Mouse (Mus musculus) naive thymus-derived CD4-positive, alpha-beta T cell, adult 2 months (primary cell): ENCODE data around the gene Gmeb2.
A peak's percentile ranks its signal among the peaks of the same experiment; 100 is the strongest.

ENCODE experiments used
- DNase-seq: peaks from one replicate; pipeline ENCODE4 v3.0.0-alpha.2; 2011; ENCODE audit warnings: low read depth

The Gmeb2 gene

DNA sequence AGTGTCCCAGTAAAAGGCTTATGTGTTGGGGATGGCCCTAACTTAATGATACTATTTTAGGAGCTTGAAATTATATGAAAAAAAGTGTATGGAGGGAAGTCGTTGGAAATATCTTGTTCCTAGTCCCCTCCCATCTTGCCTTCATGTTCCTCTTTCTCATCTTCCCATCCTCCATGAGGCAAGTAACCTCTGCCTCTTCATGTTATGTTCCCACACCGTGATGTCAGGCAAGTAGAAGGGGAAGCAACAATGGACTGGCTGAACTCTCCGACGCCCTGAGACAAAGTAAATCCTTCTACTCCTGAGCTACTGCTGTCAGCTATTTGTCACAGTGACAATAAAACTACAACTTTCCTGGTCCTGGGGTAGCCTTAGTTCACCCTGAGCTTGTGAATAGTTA lies 13.2 kb downstream of the Gmeb2 start:
- no peak for DNase-seq

GRCm38 (mm10) chr2:181273829-181274228 lies 14.0 kb downstream of the Gmeb2 start:
- DNase-seq, result no peak

DNA sequence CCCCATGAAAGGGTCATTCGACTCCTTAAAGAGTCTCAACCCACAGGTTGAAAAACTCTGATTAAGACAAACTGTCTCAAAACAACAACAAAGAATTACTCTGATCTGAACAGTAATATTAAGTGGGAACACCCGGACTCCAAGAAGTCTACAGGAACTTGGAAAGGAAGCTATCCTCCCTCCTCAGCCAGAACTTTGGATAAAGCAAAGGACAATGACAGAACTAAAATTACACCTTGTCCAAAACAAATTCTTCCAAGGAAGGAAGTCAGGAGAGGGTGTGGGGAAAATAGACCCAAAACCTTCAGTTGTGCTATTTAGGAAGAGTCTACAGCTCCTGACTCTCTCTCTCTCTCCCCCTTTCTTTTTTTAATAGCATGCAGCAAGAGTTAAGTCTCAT lies 15.7 kb downstream of the Gmeb2 start:
- DNase-seq, result no peak

DNA sequence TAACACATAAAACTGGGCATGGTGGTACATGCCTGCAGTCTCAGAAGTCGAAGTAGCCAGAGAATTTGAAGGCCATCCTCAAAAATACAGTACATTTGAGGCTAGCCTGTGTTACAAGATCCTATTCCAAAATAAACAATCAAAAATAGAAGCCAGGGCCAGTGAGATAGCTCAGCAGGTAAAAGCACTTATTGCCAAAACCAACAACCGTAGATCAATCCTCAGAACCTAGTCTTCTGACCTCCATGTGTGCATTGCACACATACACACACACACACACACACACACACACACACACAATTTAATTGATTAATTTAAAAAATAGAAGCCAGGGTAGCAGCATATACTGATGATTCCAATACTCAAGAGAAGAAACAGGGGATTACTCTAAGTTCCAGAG lies 21.0 kb downstream of the Gmeb2 start:
- DNase-seq, result no peak

DNA sequence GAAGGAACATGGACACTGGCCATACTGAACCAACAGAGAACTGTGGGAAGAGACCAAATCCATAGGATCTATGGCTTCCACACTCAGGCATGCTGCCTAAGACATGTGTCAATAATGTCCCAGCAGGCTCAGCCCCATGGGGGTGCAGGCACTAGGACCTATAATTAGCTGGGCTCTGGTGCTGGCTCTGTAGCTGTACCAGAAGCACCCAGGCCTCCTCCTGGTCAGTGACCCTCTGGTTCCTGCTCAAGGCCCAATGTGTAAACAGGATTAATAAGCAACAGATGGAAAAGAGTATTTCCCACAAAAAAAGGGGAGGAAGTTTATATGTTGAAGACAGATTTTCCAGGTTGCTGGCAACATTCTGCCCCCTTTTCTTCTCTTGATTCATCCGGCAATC lies 34.6 kb downstream of the Gmeb2 start:
- no peak for DNase-seq

DNA sequence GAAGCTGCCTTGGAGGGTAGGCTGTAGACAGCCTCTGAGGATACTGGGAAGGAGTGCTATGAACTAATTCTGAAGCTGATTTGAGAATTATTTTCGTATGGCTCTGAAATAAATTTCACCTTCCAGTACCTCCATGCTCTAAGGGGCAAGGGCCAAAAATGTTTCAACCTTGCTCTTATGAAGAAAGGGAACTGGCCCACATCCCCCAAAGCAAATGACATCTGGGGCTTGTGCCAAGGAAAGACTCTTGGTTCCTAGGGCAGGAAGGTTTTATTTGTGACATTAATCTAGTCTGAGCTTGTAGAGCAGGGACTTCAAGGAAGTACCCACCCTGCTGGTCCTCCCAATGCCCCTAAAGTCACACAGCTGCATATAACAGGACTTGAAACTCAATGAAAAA lies 36.0 kb downstream of the Gmeb2 start:
- no peak for DNase-seq

DNA sequence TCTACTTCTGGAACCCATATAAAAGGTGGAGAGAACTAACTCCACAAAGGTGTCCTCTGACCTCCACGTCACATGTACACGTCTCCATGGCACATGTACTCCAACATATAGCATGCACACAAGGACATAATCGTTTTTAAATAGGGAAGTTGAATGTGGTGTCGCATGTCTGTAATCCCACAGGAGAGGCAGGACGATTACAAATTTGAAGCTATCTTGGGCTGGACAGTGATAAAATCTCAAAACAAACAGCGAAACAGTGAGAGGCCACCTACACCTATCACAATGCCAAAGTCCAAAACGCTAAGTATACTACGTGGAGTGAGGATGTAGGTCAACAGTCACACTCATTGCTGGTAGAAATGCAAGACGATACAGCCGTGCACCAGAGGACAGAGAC lies 38.6 kb downstream of the Gmeb2 start:
- DNase-seq, result no peak

DNA sequence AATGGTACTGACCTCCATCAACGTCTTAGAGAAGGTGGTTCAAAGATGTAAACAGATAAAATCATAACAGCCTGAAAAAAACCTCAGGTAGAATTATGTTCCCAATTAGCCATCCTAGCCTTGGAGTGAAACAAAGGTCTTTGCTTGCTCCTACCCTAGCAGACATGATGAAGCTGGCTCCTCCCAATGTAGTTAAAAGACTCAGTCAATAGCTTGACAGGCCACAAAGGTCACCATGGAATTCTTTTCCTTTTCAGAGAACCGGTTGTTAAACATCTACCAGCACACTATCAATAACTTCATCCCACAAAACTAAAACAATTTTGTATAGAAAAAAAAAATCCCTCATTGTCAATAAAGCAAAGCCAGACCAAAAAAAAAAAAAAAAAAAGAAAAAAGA lies 42.8 kb downstream of the Gmeb2 start:
- no peak for DNase-seq

DNA sequence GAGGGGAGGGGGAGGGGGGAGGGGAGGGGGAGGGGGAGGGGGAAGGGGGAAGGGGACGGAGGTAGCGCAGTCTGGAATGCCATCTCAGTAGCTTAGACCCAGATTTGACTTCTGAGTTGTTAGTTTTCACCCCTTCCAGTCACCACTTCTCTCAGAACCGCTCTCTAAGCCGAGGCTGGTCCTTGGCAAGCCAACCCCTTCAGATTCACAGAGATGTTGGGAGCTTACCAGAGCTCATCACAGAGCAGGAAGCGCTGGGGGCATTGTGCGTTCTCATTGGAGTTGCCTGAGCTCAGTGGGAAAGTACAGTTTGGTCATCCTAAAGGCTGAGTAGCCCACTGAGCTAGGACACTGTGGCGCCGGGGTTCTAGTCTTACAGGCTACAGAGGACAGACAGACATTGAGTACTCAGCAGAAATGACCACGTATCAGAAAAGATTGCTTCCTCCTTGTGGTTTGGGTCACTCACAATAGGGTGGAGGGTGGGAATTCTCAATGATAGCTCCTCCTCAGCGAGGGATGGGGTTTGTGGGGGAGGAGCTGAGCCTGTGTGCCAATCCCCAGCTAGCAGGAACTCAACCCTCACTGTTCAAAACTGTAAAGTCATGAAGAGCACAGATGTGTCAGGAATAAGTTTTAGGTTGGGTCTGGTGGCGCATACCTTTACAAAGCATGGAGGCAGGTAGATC lies 44.0 kb downstream of the Gmeb2 start:
- peak; percentile 47 for DNase-seq

DNA sequence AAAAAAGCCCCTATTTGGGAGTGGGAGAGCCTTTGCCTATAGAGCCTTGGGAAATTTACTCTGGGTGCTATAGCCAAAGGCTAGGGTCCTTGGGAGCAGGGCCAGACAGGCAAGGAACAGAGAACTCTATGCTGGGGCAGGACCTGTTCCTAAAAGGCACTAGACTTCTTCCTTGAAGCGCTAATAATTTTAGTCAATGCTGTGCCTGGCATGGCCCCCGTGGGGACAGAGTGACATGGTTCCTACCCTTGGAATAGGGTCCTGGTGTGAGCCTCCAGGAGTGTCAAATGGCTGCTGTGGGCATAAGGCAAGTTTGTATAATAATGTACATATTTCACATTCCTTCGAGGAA lies 45.5 kb downstream of the Gmeb2 start:
- DNase-seq, result no peak

DNA sequence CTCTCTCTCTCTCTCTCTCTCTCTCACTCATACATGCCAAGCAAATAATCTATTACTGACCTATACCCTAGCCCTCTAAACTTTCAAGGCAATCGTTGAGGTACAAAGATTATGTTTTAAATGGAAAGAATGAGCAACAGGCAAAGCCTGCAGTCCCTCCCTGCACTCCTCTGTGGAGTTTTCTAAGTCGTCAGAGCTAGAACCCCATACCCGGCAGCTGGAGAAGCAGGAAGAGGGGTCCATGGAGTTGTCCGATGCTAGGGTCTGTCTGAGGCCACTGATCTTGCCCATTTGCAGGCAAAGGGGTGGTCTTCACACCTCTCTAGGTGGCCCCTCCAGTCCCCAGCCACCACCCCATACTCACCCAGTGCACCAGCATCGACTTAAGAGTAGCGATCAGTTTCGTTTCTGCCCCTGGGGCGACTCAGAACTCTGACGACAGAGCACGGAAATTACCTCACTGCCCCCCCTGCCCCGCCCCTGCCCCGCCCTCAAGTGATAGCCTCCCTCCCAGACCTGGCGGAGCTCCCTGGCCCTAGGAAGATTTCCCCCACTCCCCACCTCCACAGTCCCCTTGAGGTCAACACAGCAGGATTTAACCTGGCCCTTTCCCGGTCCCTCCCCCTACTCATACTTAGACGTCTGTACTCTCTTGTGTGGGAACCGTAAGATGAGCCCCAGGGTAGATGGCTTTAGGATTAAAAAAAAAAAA lies 46.1 kb downstream of the Gmeb2 start, which contains the start of gene Helz2:
Gene Helz2 (minus strand): TSS at position 426 of the 712 bp plus-strand sequence.
- DNase-seq, result peak; percentile 89

DNA sequence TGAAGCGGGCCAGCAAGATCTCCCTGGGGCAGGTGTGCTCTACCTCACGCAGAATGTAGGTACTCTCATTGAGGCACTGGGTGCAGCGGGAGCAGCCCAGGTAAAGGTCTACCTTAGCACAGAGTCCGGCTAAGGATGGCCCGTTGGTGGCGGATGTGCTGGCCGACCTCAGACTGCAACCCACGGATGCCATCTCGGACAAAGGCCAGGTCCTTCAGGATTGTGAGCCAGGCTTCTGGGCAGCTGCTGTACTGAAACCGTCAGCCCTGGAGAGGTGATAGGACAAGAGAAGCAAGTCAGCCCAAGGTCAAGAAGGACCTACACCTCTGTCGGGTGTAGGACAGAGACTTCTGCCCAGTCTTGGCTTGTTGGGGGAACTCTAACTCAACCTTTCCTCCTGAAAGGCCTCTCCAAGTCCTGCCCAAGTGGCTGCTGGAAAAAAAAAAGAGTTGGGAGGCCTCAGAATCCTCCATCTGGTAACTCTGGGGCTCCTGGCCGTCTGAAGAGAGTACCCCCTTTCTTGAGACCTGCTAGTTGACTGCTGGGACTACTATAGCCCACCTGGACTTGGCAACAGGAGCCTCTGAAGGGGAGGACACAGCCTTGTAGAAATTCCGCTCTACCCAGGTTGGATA lies 46.9 kb downstream of the Gmeb2 start:
- no peak for DNase-seq

DNA sequence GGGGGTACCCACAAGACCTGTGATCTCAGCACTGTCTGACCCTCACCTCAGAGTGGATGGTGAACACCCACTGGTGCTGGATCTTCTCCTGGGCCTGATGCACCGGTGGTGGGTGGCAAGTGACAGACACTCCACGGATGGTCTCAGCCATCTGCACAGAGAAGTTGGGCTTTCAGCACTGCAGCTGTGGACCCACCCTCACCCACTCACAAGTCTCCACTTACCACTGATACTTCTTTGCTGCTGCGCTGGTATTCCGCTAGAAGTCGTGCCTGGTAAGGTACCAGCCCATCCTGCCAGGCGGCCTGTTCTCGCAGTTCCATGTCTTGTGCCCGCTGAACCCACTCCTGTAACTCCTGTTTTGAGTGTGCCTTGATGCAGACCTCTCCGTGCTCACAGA lies 48.6 kb downstream of the Gmeb2 start:
- no peak for DNase-seq

DNA sequence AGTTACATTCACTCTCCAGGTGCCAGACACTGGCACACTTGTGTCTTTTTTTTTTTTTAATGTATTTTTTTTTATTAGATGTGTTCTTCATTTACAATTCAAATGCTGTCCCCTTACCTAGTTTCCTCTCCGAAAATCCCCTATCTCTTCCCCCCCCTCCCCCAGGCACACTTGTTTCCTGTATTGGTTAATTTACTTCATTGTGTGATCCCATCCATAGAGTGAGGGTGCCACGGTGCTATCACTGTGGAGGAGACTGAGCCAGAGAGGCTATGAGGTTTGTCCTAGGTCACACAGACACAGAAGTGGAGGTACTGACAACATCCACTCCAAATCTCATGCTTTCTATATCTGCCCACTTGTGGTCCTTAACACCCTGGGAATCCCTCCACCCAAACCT lies 49.0 kb downstream of the Gmeb2 start:
- DNase-seq, result no peak

DNA sequence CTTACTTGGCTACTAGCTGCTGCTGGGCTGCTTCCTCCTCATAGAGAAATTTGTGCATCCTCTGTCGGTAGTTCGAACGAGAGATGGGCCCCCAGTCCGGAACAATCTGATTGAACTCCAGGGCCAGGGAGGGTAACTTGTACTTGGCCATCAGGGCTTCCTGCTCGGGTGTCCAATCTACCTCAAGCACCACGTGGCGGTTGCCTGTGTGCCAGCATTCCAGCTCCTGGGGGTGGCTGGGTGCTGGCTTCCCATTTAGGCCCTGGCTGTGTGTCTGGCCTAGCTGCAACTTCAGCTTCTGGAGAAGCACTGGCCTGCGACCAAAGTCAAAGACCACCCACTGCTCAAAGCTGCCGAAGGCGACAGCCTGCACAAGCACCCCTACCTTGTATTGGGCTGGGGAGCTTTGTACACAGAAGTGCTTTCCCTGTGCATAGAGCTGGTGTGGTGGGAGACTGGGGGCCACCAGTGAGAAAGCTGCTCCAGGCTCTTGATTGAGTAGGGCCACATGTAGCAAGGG lies 49.7 kb downstream of the Gmeb2 start:
- no peak for DNase-seq

DNA sequence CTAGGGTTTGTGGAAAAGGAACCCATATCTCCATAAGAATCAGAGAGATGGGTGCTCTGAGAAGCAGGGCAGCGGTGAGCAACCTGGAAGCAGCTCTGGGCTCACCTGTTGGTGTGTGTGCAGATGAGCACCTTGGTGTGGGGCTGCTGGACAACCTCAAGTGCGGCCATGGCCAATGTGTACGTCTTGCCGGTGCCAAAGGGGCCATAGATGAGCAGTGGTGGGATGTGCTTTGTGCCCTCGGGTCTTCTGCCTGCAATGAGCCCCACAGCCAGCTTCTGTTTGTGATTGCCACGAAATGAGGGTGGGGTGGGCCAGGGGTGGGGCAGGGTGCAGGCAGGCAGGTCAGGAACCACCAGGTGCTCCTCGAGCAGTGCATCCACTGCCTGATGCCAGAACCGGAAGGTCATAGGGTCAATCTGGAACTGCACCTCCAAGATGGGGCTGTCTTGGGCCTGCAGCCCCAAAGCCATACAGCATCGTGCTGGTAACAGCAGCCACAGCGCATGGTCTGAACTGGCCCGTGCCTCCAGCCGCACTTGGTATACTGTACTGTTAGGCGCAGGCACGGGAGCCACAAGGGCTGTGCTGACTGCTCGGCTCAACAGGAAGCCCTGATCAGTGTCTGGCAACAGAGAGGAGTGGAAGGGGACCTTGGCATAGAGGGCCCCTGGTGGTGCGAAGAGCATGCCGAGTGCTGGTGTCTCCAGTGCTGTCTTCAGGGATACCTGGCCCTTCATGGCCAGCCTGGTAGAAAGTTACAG lies 50.4 kb downstream of the Gmeb2 start:
- no peak for DNase-seq

- no peak for DNase-seq
These were observed 51.9 kb downstream of the Gmeb2 start for GRCm38 (mm10) chr2:181235681-181236566.

DNA sequence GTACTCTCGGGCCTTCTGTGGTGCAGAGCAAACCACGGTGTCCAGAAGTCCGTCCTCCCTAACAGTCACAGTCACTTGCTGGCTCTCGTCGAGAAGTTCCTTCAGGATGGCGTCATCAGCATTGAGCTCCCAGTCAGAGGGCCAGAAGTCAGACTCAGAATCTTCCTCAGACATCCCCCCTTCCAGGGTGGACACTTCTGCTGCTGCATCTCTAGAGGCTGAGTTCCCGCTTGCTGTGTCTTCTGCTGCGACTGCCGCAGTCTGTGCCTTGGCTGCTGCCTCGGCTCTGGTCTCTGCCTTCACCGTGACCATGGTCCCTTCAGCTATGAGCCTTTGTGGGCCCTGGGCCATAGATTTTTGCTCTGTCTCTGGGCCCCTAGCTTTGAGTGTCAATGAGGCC lies 53.2 kb downstream of the Gmeb2 start:
- DNase-seq, result no peak

GRCm38 (mm10) chr2:181233443-181233842 lies 54.4 kb downstream of the Gmeb2 start:
- no peak for DNase-seq

DNA sequence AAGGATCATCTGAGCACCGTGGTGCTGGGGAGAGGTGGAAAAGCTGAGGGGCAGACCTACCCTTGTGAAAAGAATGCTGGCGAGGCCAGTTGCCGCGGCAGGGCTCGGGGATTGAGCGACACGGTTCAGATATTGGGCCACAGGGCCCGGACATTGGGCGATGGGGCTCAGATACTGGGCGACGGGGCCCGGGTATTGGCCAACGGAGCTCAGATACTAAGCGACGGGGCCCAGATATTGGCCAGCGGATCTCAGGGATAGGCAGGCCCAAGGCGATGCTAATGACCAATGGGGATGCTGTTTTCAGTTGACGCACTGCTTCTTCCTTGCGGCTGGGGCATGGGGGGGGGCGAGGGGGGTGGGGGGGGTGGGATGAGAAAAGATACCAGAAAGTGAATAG lies 56.7 kb downstream of the Gmeb2 start:
- no peak for DNase-seq

DNA sequence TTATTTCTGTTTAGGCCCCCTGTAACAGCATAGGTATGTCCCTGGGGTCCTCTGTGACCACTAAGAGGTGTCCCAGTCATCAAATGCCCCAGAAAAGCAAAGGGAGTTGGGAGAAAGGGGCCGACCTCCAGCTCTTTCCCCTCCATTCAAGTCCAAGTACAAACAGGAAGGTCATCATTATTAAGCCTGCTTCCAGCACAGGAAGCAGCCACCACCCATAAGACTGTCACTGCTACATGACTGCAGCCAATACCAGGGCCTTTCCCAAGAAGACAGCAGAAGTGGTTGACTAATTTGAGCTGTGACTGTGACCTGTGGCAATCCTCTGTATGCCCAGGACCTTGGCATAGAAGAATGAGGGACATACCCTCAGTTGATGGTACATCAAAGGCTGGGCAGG lies 59.5 kb downstream of the Gmeb2 start:
- no peak for DNase-seq

DNA sequence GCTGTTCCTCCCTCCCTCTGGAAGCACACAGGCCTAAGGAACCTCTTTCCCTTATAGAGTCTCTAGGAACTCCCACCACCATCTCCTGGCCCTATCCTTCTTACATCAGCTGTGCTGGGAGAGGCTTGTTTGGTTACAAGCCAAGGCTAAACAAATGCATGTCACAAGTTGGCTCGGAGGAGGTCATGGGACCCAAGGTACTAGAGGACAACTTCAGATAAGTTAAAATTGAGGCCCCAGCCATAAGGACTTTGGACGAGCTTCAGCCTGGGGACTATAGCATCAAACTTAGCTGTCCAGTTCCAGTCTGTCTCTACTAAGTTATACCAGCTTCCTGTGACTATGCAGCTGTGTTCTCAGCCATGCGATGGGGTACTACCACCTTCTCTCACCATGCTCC lies 60.7 kb downstream of the Gmeb2 start:
- DNase-seq, result no peak
